Mouse (Mus musculus): ENCODE results near the gene Stum. TPM values are rescaled to one million over a fixed set of nuclear protein-coding genes. Genes with fewer than 3 reads are reported as not detected.

Gene Stum
- total and polyA plus RNA-seq, 3 experiments, result 2.0 to 3.7 (median 2.8) TPM

- H3K27ac ChIP-seq, result no peak overlapping the region
- H3K4me1 ChIP-seq (ENCODE audit: control insufficient read depth, insufficient read depth, low read length), result peaks cover 1% of the 10 kb centered on the region
- WGBS, result 64% methylated on average over 5 of the region's 5 CpGs
- no peaks in the 10 kb centered on the region for H3K79me2 ChIP-seq (replicated peaks; ENCODE audit: control insufficient read depth, insufficient read depth, low read length)
- H3K4me3 ChIP-seq, result no peak overlapping the region
- no peaks in the 10 kb centered on the region for H3K27me3 ChIP-seq (ENCODE audit: control insufficient read depth, insufficient read depth, low read length)
- H3K36me3 ChIP-seq (ENCODE audit: control insufficient read depth, insufficient read depth, low read length), result no peaks in the 10 kb centered on the region
- TF ChIP-seq EP300 (IDR thresholded peaks at IDR 0.05; ENCODE audit: insufficient read depth, low read depth, low read length) (no peak), POLR2A (IDR thresholded peaks at IDR 0.05; ENCODE audit: insufficient read depth, low read depth, low read length) (no peak), CTCF (IDR thresholded peaks at IDR 0.05) (no peak)
- no peak overlapping the region for H3K9ac ChIP-seq (ENCODE audit: low read depth, low read length)
- no peak for DNase-seq
- intact Hi-C loops (cut with DNase I), result no loop called here
Measured at GRCm38 (mm10) chr1:180460721-180461120, 22.6 kb downstream of the Stum start.

GRCm38 (mm10) chr1:180458680-180459079, 24.6 kb downstream of the Stum start:
- no peaks in the 10 kb centered on the region for H3K27me3 ChIP-seq (ENCODE audit: control insufficient read depth, insufficient read depth, low read length)
- intact Hi-C loops (cut with DNase I), result no loop called here
- H3K4me1 ChIP-seq (ENCODE audit: control insufficient read depth, insufficient read depth, low read length), result peaks cover 1% of the 10 kb centered on the region
- no peaks in the 10 kb centered on the region for H3K36me3 ChIP-seq (ENCODE audit: control insufficient read depth, insufficient read depth, low read length)
- no peaks in the 10 kb centered on the region for H3K79me2 ChIP-seq (replicated peaks; ENCODE audit: control insufficient read depth, insufficient read depth, low read length)
- peak in 1 of 2 experiments; percentile 33 for DNase-seq
- H3K9ac ChIP-seq (ENCODE audit: low read depth, low read length), result no peak overlapping the region
- WGBS, result 26% methylated on average over 3 of the region's 3 CpGs
- TF ChIP-seq EP300 (IDR thresholded peaks at IDR 0.05; ENCODE audit: insufficient read depth, low read depth, low read length) (no peak), POLR2A (IDR thresholded peaks at IDR 0.05; ENCODE audit: insufficient read depth, low read depth, low read length) (no peak), CTCF (IDR thresholded peaks at IDR 0.05) (no peak)
- no peak overlapping the region for H3K27ac ChIP-seq
- H3K4me3 ChIP-seq, result no peak overlapping the region

GRCm38 (mm10) chr1:180458274-180458673, 25.0 kb downstream of the Stum start:
- Histone ChIP-seq H3K27ac (no peak overlapping the region), H3K36me3 (ENCODE audit: control insufficient read depth, insufficient read depth, low read length) (no peaks in the 10 kb centered on the region), H3K79me2 (replicated peaks; ENCODE audit: control insufficient read depth, insufficient read depth, low read length) (no peaks in the 10 kb centered on the region), H3K4me1 (ENCODE audit: control insufficient read depth, insufficient read depth, low read length) (peaks cover 1% of the 10 kb centered on the region), H3K27me3 (ENCODE audit: control insufficient read depth, insufficient read depth, low read length) (no peaks in the 10 kb centered on the region), H3K9ac (ENCODE audit: low read depth, low read length) (no peak overlapping the region), H3K4me3 (no peak overlapping the region)
- TF ChIP-seq POLR2A (IDR thresholded peaks at IDR 0.05; ENCODE audit: insufficient read depth, low read depth, low read length) (no peak), EP300 (IDR thresholded peaks at IDR 0.05; ENCODE audit: insufficient read depth, low read depth, low read length) (no peak), CTCF (IDR thresholded peaks at IDR 0.05) (no peak)
- peak; percentile 32 for DNase-seq
- 21% methylated on average over 6 of the region's 6 CpGs for WGBS
- intact Hi-C loops (cut with DNase I), result no loop called here

GRCm38 (mm10) chr1:180449641-180450040, 33.7 kb downstream of the Stum start:
- H3K27me3 ChIP-seq (ENCODE audit: control insufficient read depth, insufficient read depth, low read length), result no peaks in the 10 kb centered on the region
- H3K27ac ChIP-seq, result no peak overlapping the region
- 65% methylated on average over 2 of the region's 2 CpGs for WGBS
- no peak overlapping the region for H3K9ac ChIP-seq (ENCODE audit: low read depth, low read length)
- no peaks in the 10 kb centered on the region for H3K4me1 ChIP-seq (ENCODE audit: control insufficient read depth, insufficient read depth, low read length)
- no peak overlapping the region for H3K4me3 ChIP-seq
- no peak for TF ChIP-seq CTCF (IDR thresholded peaks at IDR 0.05)
- TF ChIP-seq EP300 (IDR thresholded peaks at IDR 0.05; ENCODE audit: insufficient read depth, low read depth, low read length), result no peak
- TF ChIP-seq POLR2A (IDR thresholded peaks at IDR 0.05; ENCODE audit: insufficient read depth, low read depth, low read length), result no peak
- H3K36me3 ChIP-seq (ENCODE audit: control insufficient read depth, insufficient read depth, low read length), result no peaks in the 10 kb centered on the region
- no peak for DNase-seq
- intact Hi-C loops (cut with DNase I), result no loop called here
- H3K79me2 ChIP-seq (replicated peaks; ENCODE audit: control insufficient read depth, insufficient read depth, low read length), result no peaks in the 10 kb centered on the region

GRCm38 (mm10) chr1:180444411-180444810, 38.9 kb downstream of the Stum start:
- 75% methylated on average over 3 of the region's 3 CpGs for WGBS
- H3K79me2 ChIP-seq (replicated peaks; ENCODE audit: control insufficient read depth, insufficient read depth, low read length), result no peaks in the 10 kb centered on the region
- TF ChIP-seq CTCF (IDR thresholded peaks at IDR 0.05), result no peak
- no peak for TF ChIP-seq POLR2A (IDR thresholded peaks at IDR 0.05; ENCODE audit: insufficient read depth, low read depth, low read length)
- TF ChIP-seq EP300 (IDR thresholded peaks at IDR 0.05; ENCODE audit: insufficient read depth, low read depth, low read length), result no peak
- no peaks in the 10 kb centered on the region for H3K4me1 ChIP-seq (ENCODE audit: control insufficient read depth, insufficient read depth, low read length)
- no peaks in the 10 kb centered on the region for H3K27me3 ChIP-seq (ENCODE audit: control insufficient read depth, insufficient read depth, low read length)
- H3K4me3 ChIP-seq, result no peak overlapping the region
- DNase-seq, result no peak
- intact Hi-C loops (cut with DNase I), result no loop called here
- no peak overlapping the region for H3K27ac ChIP-seq
- no peaks in the 10 kb centered on the region for H3K36me3 ChIP-seq (ENCODE audit: control insufficient read depth, insufficient read depth, low read length)
- H3K9ac ChIP-seq (ENCODE audit: low read depth, low read length), result no peak overlapping the region

GRCm38 (mm10) chr1:180439496-180439895, 43.8 kb downstream of the Stum start:
- 71% methylated on average over 4 of the region's 4 CpGs for whole genome bisulfite sequencing
- Histone ChIP-seq H3K36me3 (ENCODE audit: control insufficient read depth, insufficient read depth, low read length) (no peaks in the 10 kb centered on the region), H3K27ac (no peak overlapping the region), H3K79me2 (replicated peaks; ENCODE audit: control insufficient read depth, insufficient read depth, low read length) (no peaks in the 10 kb centered on the region), H3K9ac (ENCODE audit: low read depth, low read length) (no peak overlapping the region), H3K4me1 (ENCODE audit: control insufficient read depth, insufficient read depth, low read length) (no peaks in the 10 kb centered on the region), H3K27me3 (ENCODE audit: control insufficient read depth, insufficient read depth, low read length) (no peaks in the 10 kb centered on the region), H3K4me3 (no peak overlapping the region)
- DNase-seq, result no peak
- no peak for TF ChIP-seq EP300 (IDR thresholded peaks at IDR 0.05; ENCODE audit: insufficient read depth, low read depth, low read length)
- TF ChIP-seq CTCF (IDR thresholded peaks at IDR 0.05), result no peak
- no peak for TF ChIP-seq POLR2A (IDR thresholded peaks at IDR 0.05; ENCODE audit: insufficient read depth, low read depth, low read length)
- intact Hi-C loops (cut with DNase I), result no loop called here

Measured in heart, adult 2 months (tissue).